Mouse (Mus musculus) retina, embryonic 14.5 days (tissue): ENCODE measurements at regions not wholly inside any gene's neighbourhood (a gene's known extent, or its start where the extent isn't known, plus 50 kb on each side); places are given as distances from the start of the nearest gene placed in this dataset.
A peak's percentile ranks its signal among the peaks of the same experiment; 100 is the strongest.

Source experiments
- DNase-seq: peaks from one replicate; pipeline ENCODE4 v3.0.0-alpha.2; 2015; ENCODE audit warnings: low spot score

- no peak for DNase-seq
These were observed 1284.6 kb upstream of the Cited2 start for GRCm38 (mm10) chr10:16438414-16438813.

DNA sequence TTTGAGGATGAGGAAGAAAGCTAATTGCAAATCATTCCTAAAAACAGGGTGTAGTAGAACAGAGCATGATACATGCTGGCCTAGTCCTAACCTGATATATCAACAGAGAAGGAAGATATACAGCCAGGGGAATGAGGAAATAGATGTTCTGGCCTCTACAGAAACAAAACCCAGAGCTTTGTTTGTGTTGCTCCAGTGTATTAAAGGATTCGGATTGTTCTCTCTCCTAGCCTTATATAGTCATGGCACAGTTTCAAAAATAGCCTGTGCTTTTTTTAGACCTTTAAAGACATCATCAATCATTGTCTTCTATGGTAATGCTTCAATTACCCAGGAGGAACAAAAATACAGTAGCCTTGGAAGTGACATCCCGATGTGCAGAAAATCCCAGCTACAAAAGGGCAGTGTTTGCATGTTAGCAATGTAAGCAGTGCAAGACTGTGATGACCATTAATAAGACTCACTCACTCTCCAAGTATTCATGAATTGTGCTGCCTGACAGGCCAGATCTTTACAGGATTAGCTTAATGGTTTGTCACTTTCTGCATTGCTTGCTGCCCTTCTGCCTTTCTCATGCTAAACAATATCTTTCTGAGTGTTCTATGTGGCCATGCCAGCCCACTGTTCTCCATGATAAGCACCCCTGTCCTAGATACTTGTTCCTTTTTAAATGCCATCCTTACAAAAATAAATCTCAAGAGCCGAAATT is 1281.9 kb upstream of the Cited2 start:
- DNase-seq, result no peak

GRCm38 (mm10) chr10:16441661-16442072 is 1281.4 kb upstream of the Cited2 start:
- no peak for DNase-seq

- no peak for DNase-seq
These were observed 1279.1 kb upstream of the Cited2 start for GRCm38 (mm10) chr10:16443901-16444300.

DNA sequence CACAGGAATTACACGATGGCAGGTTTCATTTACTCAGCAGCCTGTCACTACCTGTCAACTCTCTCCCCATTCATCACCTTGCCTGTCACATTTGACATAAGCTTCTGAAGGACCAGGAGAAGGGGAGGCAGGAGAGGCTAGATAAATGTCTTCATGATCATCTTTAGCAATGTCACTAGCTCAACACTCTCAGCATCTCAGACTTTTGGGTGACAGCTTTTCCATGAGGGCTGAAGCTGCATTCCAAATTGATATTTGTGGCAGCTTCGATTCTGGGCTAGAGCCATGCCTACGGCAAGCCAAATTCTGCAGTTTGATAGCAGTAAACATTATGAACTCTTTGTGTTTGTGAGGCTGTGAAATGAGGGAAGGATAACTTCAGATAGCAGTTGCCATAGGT is 1255.1 kb upstream of the Cited2 start:
- DNase-seq, result no peak

DNA sequence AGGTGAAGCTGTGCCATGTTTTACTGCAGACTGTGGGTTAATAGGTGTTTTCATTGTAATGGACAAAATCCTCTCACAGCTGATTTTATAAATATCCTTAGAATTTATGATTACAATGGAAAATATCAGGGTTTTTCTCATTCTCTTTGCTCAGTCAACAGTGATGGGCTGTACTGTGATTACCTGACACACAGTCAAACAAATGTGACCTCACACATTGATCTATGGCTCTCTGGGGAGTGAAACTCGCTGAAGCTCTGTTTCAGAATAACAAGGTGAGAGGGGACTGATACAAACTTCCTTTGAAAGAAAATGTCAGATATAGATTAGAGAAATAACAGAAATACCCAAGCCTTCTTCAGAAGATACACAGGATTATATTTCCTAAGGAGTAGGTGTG is 1253.3 kb upstream of the Cited2 start:
- no peak for DNase-seq

DNA sequence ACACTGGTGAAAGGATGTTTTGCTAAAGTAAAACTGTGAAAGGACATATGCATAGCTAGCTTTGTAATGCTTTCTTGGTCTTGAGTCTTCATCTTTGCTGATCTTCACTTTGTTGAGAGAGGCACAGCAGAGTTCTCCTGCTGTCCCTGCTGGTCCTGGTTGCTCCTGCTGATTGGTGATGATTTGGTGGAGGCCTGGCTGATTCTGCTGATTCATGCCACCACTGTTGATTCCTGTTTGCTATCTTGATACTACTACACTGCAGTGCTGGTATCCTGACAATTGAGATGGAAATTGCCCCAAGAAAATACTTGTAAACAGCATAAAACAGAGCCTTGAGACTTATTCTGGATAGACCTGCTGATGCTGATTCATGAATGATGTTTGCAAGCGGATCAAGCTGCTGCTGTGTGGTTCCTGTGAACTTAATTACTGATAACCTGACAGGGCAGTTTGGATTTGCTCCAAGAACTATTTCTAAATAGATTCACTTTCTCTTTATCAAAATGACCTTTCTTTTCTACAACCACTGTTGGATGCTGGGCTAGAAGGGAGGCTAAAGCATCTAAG is 1249.0 kb upstream of the Cited2 start:
- DNase-seq, result no peak

- no peak for DNase-seq
These were observed 1224.4 kb upstream of the Cited2 start for GRCm38 (mm10) chr10:16498580-16498979.

GRCm38 (mm10) chr10:16507681-16508080 is 1215.3 kb upstream of the Cited2 start:
- no peak for DNase-seq

- no peak for DNase-seq
These were observed 1214.9 kb upstream of the Cited2 start for GRCm38 (mm10) chr10:16508161-16508560.

DNA sequence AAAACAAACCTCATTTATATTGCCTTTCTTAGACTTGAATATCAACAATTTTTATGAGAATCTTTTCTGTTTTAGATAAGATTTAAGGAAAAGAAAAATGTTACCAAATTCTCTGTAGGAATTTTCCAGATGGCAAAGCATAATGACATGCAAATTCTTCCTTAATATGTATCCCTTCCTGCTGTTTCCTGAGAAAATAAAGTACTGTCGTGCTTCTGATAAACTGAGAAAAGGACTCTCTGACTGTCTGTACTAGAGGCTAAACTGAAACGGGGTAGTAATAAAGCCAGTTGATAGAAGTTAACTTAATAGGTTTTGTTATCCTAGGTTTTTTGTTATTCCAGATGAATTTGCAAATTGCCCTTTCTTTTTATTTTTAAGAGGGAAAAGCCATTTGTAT is 1208.4 kb upstream of the Cited2 start:
- DNase-seq, result no peak

DNA sequence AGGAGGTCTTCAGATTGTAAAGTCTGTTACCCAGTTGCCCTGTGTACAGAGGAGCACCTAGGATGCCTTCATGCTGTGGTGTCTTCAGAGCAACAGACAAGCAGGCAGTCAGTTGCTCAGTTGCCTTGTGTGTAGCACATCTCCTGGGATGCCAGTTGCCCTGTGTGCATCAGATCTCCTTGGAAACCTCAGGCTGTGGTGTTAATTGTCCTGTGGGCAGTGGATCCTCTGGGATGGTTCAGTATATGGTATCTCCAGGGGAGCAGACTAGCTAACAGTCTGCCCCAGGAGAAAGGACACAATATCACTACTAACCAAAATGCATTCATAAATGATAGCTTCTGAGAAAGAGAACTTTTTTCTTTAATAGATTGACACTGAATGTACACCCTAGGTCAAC is 1201.1 kb upstream of the Cited2 start:
- no peak for DNase-seq

GRCm38 (mm10) chr10:16524101-16524500 is 1198.9 kb upstream of the Cited2 start:
- DNase-seq, result no peak

DNA sequence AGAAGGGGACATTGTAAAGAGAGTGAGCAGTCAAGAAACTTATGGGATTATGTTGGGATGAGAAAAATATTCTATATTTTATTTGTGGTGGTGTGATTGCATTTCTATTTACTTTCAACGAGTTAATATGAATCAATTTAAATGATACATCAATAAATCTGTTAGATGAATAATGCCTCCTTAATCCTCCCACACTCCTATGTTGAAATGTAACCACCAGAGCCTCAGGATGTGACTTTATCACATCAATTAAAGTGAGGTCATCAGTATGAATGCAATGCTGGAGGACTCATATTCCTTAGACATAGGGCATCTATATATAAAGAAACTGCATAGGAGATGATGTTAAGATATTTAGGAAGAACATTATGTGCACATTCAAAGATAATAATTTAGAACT is 1195.3 kb upstream of the Cited2 start:
- DNase-seq, result no peak

- DNase-seq, result peak; percentile 36
These were observed 1185.4 kb upstream of the Cited2 start for GRCm38 (mm10) chr10:16537660-16538059.

DNA sequence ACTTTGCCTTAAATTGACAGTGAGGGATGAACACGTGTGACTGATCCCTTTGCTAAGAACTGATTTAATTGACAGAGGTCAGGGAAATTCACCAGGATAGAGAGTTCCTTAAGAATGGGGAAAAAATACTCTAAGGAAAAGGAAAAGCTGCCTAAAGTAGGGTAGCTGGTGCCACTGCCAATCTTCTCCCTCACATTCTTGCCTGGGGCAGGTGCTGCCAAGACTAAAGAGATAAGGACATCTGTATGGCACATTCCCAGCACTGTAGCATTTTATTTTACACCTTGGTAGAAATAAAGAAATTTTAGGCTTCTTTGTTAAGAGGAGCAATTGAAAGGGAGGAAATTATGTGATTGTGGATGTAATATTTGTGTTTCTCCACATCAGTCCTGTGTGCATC is 1184.6 kb upstream of the Cited2 start:
- no peak for DNase-seq

DNA sequence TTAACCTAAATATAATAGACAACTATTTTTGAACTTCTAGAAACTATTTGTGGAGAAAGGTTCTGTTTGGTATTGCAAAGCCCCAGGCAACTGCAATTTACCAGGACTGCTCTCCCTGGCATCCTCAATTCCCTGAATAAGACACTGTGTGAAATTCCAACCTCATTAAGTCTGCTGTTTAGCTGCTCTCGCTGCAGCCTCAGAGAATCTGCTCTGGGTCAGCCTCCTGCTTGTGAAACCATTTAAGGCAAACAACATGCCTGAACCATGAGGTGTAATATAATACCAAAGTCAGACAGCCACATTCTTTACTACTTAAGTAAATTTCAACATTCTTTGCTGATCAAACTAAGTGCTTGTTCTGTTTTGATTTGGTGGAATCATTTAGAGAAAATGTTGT is 1177.6 kb upstream of the Cited2 start:
- peak; percentile 12 for DNase-seq

GRCm38 (mm10) chr10:16552861-16553635 is 1170.0 kb upstream of the Cited2 start:
- DNase-seq, result no peak

- DNase-seq, result no peak
These were observed 1148.5 kb upstream of the Cited2 start for GRCm38 (mm10) chr10:16574568-16574967.

DNA sequence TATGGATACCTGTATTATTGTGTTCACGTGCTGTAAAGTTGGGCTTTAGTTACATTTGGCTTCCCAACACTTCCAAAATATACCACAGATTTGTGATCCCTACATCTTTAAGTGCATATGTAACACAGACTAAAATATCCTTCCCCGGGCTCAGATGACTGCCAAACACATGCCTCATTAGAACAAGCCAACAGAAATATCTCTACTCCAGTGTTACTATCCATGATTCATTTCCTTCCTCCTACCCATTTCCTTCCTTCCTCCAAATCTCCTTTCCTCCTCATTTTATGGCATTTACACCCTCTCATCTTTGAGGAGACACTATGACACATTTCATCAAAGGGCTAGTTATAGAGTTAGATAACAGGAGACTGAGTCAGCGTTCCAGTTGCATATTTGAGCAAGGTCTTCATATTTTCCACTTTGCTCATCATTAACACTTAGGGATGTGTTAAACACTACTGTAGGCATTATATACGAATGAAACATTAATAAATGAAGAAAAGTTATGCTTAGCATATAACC is 1144.4 kb upstream of the Cited2 start:
- DNase-seq, result no peak

- DNase-seq, result no peak
These were observed 1142.8 kb upstream of the Cited2 start for GRCm38 (mm10) chr10:16580200-16580599.

- DNase-seq, result no peak
These were observed 1134.2 kb upstream of the Cited2 start for GRCm38 (mm10) chr10:16588833-16589232.

GRCm38 (mm10) chr10:16589399-16589798 is 1133.6 kb upstream of the Cited2 start:
- no peak for DNase-seq
